Mouse (Mus musculus) bone marrow, adult 2 months (tissue): ENCODE data around the gene Clcnka.

Experiments
- CTCF ChIP-seq: fragments of 200-500 bp; IDR thresholded peaks from 2 replicates; pipeline ENCODE4 v1.5.1; 2011; ENCODE audit warnings: low read length, control low read depth; ENCODE audit not compliant: control insufficient read depth, insufficient read depth
- POLR2A ChIP-seq: fragments of 200-500 bp; IDR thresholded peaks from 2 replicates; pipeline ENCODE4 v1.6.1; 2011; ENCODE audit warnings: low read depth, mild to moderate bottlenecking, control low read depth, low read length, borderline replicate concordance; ENCODE audit not compliant: control insufficient read depth

- TF ChIP-seq POLR2A (no peak), CTCF (no peak)
Measured at GRCm38 (mm10) chr4:141365126-141365525, 33.4 kb downstream of the Clcnka start.
